Mouse (Mus musculus) lung, postnatal 0 days (tissue): Measurements from ENCODE around the gene Gm11084. TPM values are rescaled to one million over a fixed set of nuclear protein-coding genes. Genes with fewer than 3 reads are reported as not detected.

Source experiments
- ATAC-seq: fragments of 200-750 bp; cut with Nextera tagmentation; 2 replicates; pipeline ENCODE4 v1.8.0; 2017; ENCODE audit warnings: moderate library complexity
- DNase-seq: peaks from one replicate; pipeline ENCODE4 v3.0.0-alpha.2; 2016; ENCODE audit warnings: low spot score
- H3K27ac ChIP-seq: fragments of 300-500 bp; sonication (generic); 2 replicates; pipeline ENCODE4 v1.5.1; 2014; ENCODE audit warnings: antibody characterized with exemption, mild to moderate bottlenecking, low read length, mixed read lengths
- H3K27me3 ChIP-seq: fragments of 300-500 bp; sonication (generic); replicated peaks from 2 replicates; pipeline ENCODE4 v1.6.1; 2014; ENCODE audit warnings: low read length, mixed read lengths; ENCODE audit not compliant: insufficient read depth
- H3K36me3 ChIP-seq: fragments of 300-500 bp; sonication (generic); 2 replicates; pipeline ENCODE4 v1.6.1; 2014; ENCODE audit warnings: low read length, mixed read lengths; ENCODE audit not compliant: insufficient read depth
- H3K4me1 ChIP-seq: fragments of 300-500 bp; sonication (generic); 2 replicates; pipeline ENCODE4 v1.6.1; 2014; ENCODE audit warnings: antibody characterized with exemption, low read depth, low read length, mixed read lengths; ENCODE audit not compliant: insufficient read depth
- H3K4me2 ChIP-seq: fragments of 300-500 bp; sonication (generic); replicated peaks from 2 replicates; pipeline ENCODE4 v1.6.1; 2014; ENCODE audit warnings: low read depth, mild to moderate bottlenecking, low read length, moderate library complexity, mixed read lengths
- H3K4me3 ChIP-seq: fragments of 300-500 bp; sonication (generic); 2 replicates; pipeline ENCODE4 v1.5.1; 2014; ENCODE audit warnings: low read depth, low read length
- H3K9ac ChIP-seq: fragments of 300-500 bp; sonication (generic); replicated peaks from 2 replicates; pipeline ENCODE4 v1.6.1; 2014; ENCODE audit warnings: low read depth, mild to moderate bottlenecking
- H3K9me3 ChIP-seq: fragments of 300-500 bp; sonication (generic); 2 replicates; pipeline ENCODE4 v1.6.1; 2016; ENCODE audit warnings: low read length, mixed read lengths
- CTCF ChIP-seq: IDR thresholded peaks from 2 replicates; pipeline ENCODE4 v1.5.1; 2016; ENCODE audit warnings: antibody characterized with exemption, mild to moderate bottlenecking
- EP300 ChIP-seq: IDR thresholded peaks from 2 replicates; pipeline ENCODE4 v1.6.1; 2016; ENCODE audit warnings: antibody characterized with exemption, mild to moderate bottlenecking, control low read depth
- WGBS: fragments of 180-500 bp; shearing (Covaris S2); extraction: QIAGEN DNeasy Blood & Tissue Kit; methylation state at CpG from one replicate; pipeline ENCODE4 v1.1.7; 2014; 5-methylcytosine and 5-hydroxymethylcytosine counted together
- microRNA-seq: library from miRNA; unstranded; fragments of <30 nt; microRNA quantifications from one replicate; pipeline ENCODE4, GENCODE M21; 2016
- polyA plus RNA-seq: library from polyadenylated mRNA; unstranded; fragments of >200 nt; fragmentation: Nextera tagmentation; extraction: Ambion mirVana; gene quantifications from 2 replicates; pipeline ENCODE4 v1.2.1, GENCODE M21; 2015

Gene Gm11084
- polyA plus RNA-seq, 1 experiment from 2014 or later, result not detected

DNA sequence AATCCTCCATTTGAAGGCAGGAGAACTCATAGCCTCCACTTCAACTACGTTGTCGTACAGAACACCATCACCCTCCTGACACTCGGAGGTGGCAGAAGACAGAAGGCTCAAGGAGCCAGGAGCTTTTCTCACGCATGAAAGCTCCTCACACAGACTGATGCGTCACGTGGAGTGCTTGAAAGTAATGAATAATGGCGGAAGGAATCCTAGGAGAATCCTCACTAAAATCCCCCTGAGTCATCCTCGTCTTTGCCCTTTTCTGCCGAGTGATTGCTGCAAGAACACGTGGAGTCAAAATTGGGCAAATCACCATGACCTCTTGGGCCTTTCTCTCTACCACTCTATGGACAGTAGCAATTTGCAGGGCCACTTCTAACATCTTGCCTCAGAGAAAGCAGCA is 61.5 kb downstream of the Gm11084 start:
- Histone ChIP-seq H3K4me2 (no peak overlapping the region), H3K4me1 (no peaks in the 10 kb centered on the region), H3K9ac (no peak overlapping the region), H3K4me3 (no peak overlapping the region), H3K27me3 (no peaks in the 10 kb centered on the region), H3K27ac (no peak overlapping the region), H3K9me3 (no peaks in the 10 kb centered on the region), H3K36me3 (no peaks in the 10 kb centered on the region)
- ATAC-seq, result no peak
- no peak for DNase-seq
- TF ChIP-seq EP300, result no peak
- TF ChIP-seq CTCF, result no peak
- 75% methylated on average over 10 of the region's 10 CpGs for WGBS

Small RNA genes within 50 kb of the gene (microRNA-seq; reads per million reads assigned to microRNA genes)
- not detected for gene Gm25960

Other genes starting within 250 kb of the Gm11084 start
- 36.1 and 41.3 TPM in 2 replicates for gene Sp3, start 6.3 kb downstream of the Gm11084 start, polyA plus RNA-seq
- gene Ola1, start 232.2 kb upstream of the Gm11084 start, polyA plus RNA-seq, result 30.4 and 30.6 TPM in 2 replicates